Mouse (Mus musculus): Measurements from ENCODE around the gene Asphd1.
A peak's percentile ranks its signal among the peaks of the same experiment; 100 is the strongest.

The Asphd1 gene

DNA sequence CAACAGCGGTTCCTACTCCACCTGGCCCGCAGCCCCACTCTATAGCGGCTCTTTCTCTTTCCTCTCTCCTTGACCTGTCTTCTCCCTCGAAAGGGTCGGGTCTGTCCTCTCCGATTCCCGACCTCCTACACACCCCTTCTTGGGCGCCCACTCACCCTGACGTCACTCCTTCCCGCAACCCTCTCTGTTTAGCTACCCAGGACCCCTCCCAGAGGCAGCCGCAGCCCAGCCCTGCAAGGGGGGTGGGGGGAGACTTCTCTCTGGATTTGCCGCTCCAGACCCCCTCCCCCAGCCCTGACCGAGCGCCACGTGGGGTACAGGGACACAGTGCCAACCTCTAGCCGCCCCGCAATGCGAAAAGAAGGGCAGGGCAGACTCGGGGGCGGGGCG, at the start of gene Asphd1:
Gene Asphd1, minus strand, starts transcription at position 180 of the 390 bp plus-strand sequence.
- Histone ChIP-seq H3K9me3 (ENCODE audit: low read length) (no peaks in the 10 kb centered on the region), H3K27me3 (ENCODE audit: insufficient read depth, low read length) (peaks cover 52% of the 10 kb centered on the region), H3K4me1 (replicated peaks; ENCODE audit: low read depth, low read length) (peaks cover 56% of the 10 kb centered on the region), H3K4me3 (replicated peaks; ENCODE audit: low read length) (peak within 1 kb of the TSS; percentile 86), H3K36me3 (ENCODE audit: insufficient read depth, low read length) (peaks cover 29% of the 10 kb centered on the region)
- TF ChIP-seq NANOG (IDR thresholded peaks at IDR 0.05; ENCODE audit: borderline replicate concordance, low read length) (no peak), POU5F1 (IDR thresholded peaks at IDR 0.05; ENCODE audit: borderline replicate concordance, low read length) (no peak), CTCF (conservative IDR thresholded peaks at IDR 0.05; ENCODE audit: low read length) (no peak)

DNA sequence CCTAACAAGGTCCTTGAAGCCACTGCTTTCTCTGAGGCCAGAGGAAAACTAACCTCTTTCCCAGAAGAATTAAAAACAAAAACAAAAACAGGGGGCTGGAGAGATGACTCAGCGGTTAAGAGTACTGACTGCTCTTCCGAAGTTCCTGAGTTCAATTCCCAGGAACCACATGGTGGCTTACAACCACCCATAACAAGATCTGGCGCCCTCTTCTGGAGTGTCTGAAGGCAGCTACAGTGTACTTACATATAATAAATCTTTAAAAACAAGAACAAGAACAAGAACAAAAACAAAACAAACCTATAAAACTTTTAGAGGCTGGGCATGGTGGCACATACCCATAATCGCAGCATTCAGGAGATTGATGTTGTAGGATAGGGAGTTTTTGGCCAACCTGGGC, 47.1 kb upstream of the Asphd1 start:
- Histone ChIP-seq H3K4me3 (replicated peaks; ENCODE audit: low read length) (no peak overlapping the region), H3K4me1 (replicated peaks; ENCODE audit: low read depth, low read length) (peaks cover 24% of the 10 kb centered on the region), H3K36me3 (ENCODE audit: insufficient read depth, low read length) (peaks cover 71% of the 10 kb centered on the region), H3K27me3 (ENCODE audit: insufficient read depth, low read length) (no peaks in the 10 kb centered on the region), H3K9me3 (ENCODE audit: low read length) (no peaks in the 10 kb centered on the region; the same call in 1 of the 2 replicates)
- peak; percentile 46 for TF ChIP-seq CTCF (conservative IDR thresholded peaks at IDR 0.05; ENCODE audit: low read length)
- TF ChIP-seq POU5F1 (IDR thresholded peaks at IDR 0.05; ENCODE audit: borderline replicate concordance, low read length) = no peak

DNA sequence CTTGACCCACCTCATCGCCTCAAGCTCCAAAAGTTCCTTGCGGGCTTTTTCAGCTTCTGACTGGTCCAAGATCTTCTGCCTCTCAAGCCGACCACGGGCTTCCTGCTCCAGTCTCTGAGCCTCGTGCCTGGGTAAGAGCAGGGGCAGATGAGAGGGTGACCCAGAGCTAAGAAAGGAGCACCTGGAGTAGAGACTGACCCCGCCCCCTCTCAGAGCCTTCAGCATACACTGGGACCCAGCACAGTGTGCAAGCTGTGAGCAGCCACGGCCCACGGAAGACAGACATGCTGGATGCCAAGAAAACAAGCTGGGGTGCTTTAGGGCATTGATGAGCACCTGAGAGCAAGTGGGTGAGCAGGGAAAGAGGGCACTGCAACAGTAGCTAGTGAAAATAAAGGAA, 39.4 kb upstream of the Asphd1 start:
- Histone ChIP-seq H3K27me3 (ENCODE audit: insufficient read depth, low read length) (no peaks in the 10 kb centered on the region), H3K36me3 (ENCODE audit: insufficient read depth, low read length) (peaks cover 55% of the 10 kb centered on the region), H3K9me3 (ENCODE audit: low read length) (no peaks in the 10 kb centered on the region), H3K4me3 (replicated peaks; ENCODE audit: low read length) (peak overlapping the region; percentile 50), H3K4me1 (replicated peaks; ENCODE audit: low read depth, low read length) (peaks cover 57% of the 10 kb centered on the region)
- no peak for TF ChIP-seq CTCF (conservative IDR thresholded peaks at IDR 0.05; ENCODE audit: low read length)
- TF ChIP-seq NANOG (IDR thresholded peaks at IDR 0.05; ENCODE audit: borderline replicate concordance, low read length) = no peak

DNA sequence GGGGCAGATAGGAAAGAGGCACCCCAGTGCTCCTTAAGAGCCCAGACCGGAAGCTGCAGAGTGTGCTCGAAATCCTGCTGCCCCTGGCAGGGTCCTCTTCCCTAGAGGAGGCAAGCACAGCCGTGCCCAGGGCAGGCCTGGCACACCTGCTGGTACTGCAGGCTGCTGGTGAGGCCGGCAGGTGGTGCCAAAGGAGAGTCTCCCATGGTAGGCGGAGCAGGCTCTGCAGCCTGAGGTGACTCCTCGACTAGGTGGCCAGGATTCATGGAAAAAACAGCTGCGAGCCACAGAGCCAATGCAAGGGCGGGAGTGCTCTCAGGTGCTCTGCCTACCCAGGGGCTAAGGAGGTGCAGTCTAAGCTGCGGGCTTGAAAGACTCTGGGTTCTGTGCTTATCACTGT, 36.9 kb upstream of the Asphd1 start:
- 0 out of 2 replicates have a peak overlapping the region, but pooled peaks have one; percentile 21 for H3K4me3 ChIP-seq (replicated peaks; ENCODE audit: low read length)
- peaks cover 44% of the 10 kb centered on the region for H3K4me1 ChIP-seq (replicated peaks; ENCODE audit: low read depth, low read length)
- peaks cover 40% of the 10 kb centered on the region for H3K36me3 ChIP-seq (ENCODE audit: insufficient read depth, low read length)
- H3K27me3 ChIP-seq (ENCODE audit: insufficient read depth, low read length) = no peaks in the 10 kb centered on the region
- no peaks in the 10 kb centered on the region for H3K9me3 ChIP-seq (ENCODE audit: low read length)
- TF ChIP-seq POU5F1 (IDR thresholded peaks at IDR 0.05; ENCODE audit: borderline replicate concordance, low read length) = no peak
- no peak; the same call in 1 of the 2 replicates for TF ChIP-seq CTCF (conservative IDR thresholded peaks at IDR 0.05; ENCODE audit: low read length)
- TF ChIP-seq NANOG (IDR thresholded peaks at IDR 0.05; ENCODE audit: borderline replicate concordance, low read length) = no peak

DNA sequence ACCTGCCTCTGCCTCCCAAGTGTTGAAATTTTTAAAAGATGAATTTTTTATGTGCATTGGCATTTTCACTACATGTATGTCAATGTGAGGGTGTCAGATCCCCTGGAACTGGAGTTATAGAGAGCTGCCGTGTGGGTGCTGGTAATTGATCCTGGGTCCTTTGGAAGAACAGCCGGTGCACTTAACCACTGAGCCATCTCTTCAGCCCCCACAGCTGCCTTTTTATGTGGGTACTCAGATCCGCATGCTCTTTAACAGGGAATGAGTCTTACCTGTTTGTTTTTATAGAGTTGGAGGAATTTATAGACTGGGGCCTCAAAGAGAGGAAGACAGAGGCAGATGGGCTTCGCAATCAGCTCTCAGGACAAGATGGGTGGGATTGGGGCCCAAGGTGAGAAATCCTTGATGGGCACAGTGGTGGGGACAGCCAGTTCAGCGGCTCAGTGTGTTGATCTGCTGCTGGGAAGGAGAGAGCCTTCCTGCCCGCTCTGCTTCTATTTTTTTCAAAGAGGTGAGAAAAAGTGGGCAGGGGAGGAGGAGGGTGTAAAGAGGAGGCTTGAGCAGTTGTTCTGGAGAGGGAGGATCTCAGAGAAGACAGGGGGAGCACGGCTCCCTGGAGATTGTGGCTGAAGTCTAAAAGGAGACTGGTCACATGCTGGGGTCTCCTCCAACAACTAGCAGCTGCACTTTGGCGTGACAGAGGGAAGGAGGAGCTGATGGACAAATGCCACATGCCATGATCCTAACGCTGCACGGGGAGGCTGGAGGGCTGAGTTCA, 35.5 kb upstream of the Asphd1 start:
- Histone ChIP-seq H3K9me3 (ENCODE audit: low read length) (no peaks in the 10 kb centered on the region), H3K27me3 (ENCODE audit: insufficient read depth, low read length) (no peaks in the 10 kb centered on the region), H3K36me3 (ENCODE audit: insufficient read depth, low read length) (peaks cover 48% of the 10 kb centered on the region), H3K4me1 (replicated peaks; ENCODE audit: low read depth, low read length) (peaks cover 39% of the 10 kb centered on the region), H3K4me3 (replicated peaks; ENCODE audit: low read length) (no peak overlapping the region)
- TF ChIP-seq NANOG (IDR thresholded peaks at IDR 0.05; ENCODE audit: borderline replicate concordance, low read length) (no peak), POU5F1 (IDR thresholded peaks at IDR 0.05; ENCODE audit: borderline replicate concordance, low read length) (no peak)

DNA sequence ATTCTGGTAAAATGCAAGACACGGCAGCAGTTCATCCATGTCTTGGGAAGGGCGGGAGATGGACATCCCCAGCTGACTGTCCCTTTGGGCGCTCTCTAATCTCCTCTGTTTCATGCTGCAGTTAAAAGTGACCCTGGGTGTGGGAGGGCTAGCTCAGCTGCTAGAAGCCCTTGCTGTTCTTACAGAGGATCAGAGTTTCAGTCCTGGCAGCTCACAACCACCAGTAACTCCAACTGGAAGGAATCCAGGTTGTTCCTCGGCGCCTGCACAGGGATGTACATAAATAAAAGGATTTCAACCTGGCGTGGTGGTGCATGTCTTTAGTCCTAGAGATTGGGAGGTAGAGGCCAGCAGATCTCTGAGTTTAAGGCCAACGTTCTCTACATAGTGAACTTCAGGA, 33.7 kb upstream of the Asphd1 start:
- H3K27me3 ChIP-seq (ENCODE audit: insufficient read depth, low read length) = no peaks in the 10 kb centered on the region
- no peak overlapping the region for H3K4me3 ChIP-seq (replicated peaks; ENCODE audit: low read length)
- H3K9me3 ChIP-seq (ENCODE audit: low read length) = no peaks in the 10 kb centered on the region
- no peak for TF ChIP-seq NANOG (IDR thresholded peaks at IDR 0.05; ENCODE audit: borderline replicate concordance, low read length)
- TF ChIP-seq POU5F1 (IDR thresholded peaks at IDR 0.05; ENCODE audit: borderline replicate concordance, low read length) = no peak
- TF ChIP-seq CTCF (conservative IDR thresholded peaks at IDR 0.05; ENCODE audit: low read length) = no peak
- H3K4me1 ChIP-seq (replicated peaks; ENCODE audit: low read depth, low read length) = peaks cover 39% of the 10 kb centered on the region
- peaks cover 49% of the 10 kb centered on the region for H3K36me3 ChIP-seq (ENCODE audit: insufficient read depth, low read length)

DNA sequence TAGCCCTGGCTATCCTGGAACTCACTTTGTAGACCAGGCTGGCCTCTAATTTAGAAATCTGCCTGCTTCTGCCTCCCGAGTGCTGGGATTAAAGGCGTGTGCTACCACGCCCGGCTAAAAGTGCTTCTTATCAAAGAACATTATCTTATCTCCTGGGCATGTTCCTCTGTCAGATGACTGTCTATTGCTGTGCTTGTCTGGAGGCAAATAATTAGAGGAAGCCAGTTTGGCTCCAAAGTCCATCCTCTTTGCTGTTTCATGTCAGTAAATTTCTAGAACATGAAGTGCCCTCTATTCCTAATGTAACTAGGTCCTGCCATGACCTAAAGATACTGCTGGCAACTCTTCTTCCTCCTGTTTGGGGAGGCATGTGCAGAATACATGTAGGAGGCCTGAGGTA, 32.7 kb upstream of the Asphd1 start:
- TF ChIP-seq POU5F1 (IDR thresholded peaks at IDR 0.05; ENCODE audit: borderline replicate concordance, low read length) (no peak), CTCF (conservative IDR thresholded peaks at IDR 0.05; ENCODE audit: low read length) (no peak), NANOG (IDR thresholded peaks at IDR 0.05; ENCODE audit: borderline replicate concordance, low read length) (no peak)
- H3K4me1 ChIP-seq (replicated peaks; ENCODE audit: low read depth, low read length) = peaks cover 42% of the 10 kb centered on the region
- no peak overlapping the region for H3K4me3 ChIP-seq (replicated peaks; ENCODE audit: low read length)
- peaks cover 48% of the 10 kb centered on the region for H3K36me3 ChIP-seq (ENCODE audit: insufficient read depth, low read length)
- H3K27me3 ChIP-seq (ENCODE audit: insufficient read depth, low read length) = no peaks in the 10 kb centered on the region
- H3K9me3 ChIP-seq (ENCODE audit: low read length) = no peaks in the 10 kb centered on the region

DNA sequence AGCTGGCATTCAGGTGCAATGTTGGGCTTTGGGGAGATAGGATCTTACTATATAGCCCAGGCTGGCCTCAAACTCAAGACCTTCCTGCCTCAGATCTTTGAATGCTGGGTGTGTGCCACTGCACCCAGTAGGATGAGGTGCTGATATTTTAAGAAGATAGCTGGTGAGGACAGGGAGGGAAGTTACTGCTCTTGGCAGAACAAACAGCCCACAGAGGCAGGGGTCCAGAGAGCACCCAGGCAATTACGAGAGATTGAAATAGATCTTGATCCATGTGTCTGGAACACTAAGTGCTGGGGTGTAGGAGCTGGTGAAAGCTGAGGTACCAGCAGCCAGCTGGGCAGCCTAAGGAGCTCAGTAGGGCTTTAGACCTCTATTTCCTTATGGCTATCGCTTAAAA, 32.2 kb upstream of the Asphd1 start:
- no peaks in the 10 kb centered on the region for H3K27me3 ChIP-seq (ENCODE audit: insufficient read depth, low read length)
- TF ChIP-seq NANOG (IDR thresholded peaks at IDR 0.05; ENCODE audit: borderline replicate concordance, low read length) (no peak), CTCF (conservative IDR thresholded peaks at IDR 0.05; ENCODE audit: low read length) (no peak), POU5F1 (IDR thresholded peaks at IDR 0.05; ENCODE audit: borderline replicate concordance, low read length) (no peak)
- peaks cover 40% of the 10 kb centered on the region for H3K4me1 ChIP-seq (replicated peaks; ENCODE audit: low read depth, low read length)
- peaks cover 43% of the 10 kb centered on the region for H3K36me3 ChIP-seq (ENCODE audit: insufficient read depth, low read length)
- H3K4me3 ChIP-seq (replicated peaks; ENCODE audit: low read length) = no peak overlapping the region
- no peaks in the 10 kb centered on the region for H3K9me3 ChIP-seq (ENCODE audit: low read length)

DNA sequence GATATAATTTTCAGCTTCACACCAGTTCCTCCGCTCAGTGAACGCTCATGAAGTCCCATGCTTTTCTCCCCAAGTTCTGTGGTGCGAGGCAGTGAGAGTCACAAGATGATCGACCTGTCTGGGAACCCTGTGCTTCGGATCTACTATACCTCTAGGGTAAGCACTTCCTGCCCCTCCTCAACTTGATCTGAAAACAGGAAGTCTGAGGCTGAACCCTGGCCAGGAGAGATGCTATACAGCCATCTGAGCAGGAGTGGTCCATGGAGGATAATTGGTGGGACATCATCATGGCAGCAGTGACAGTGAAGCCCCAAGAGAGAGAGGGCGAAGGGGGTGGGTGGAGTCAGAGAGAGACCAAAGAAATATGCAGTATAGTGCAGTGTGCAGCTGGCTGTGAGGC, 29.5 kb upstream of the Asphd1 start:
- Histone ChIP-seq H3K27me3 (ENCODE audit: insufficient read depth, low read length) (no peaks in the 10 kb centered on the region), H3K4me3 (replicated peaks; ENCODE audit: low read length) (0 out of 2 replicates have a peak overlapping the region, but pooled peaks have one; percentile 10), H3K36me3 (ENCODE audit: insufficient read depth, low read length) (peaks cover 42% of the 10 kb centered on the region), H3K4me1 (replicated peaks; ENCODE audit: low read depth, low read length) (peaks cover 41% of the 10 kb centered on the region), H3K9me3 (ENCODE audit: low read length) (no peaks in the 10 kb centered on the region)
- TF ChIP-seq POU5F1 (IDR thresholded peaks at IDR 0.05; ENCODE audit: borderline replicate concordance, low read length) = no peak
